Mouse (Mus musculus): Measurements from ENCODE around the gene Sox18. TPM values are rescaled to one million over a fixed set of nuclear protein-coding genes. Genes with fewer than 3 reads are reported as not detected.
A peak's percentile ranks its signal among the peaks of the same experiment; 100 is the strongest.

Gene Sox18
- polyA plus RNA-seq, 1 experiment from 2014 or later, result 15.9 TPM

- WGBS, result under 1% methylated on average over 54 of the region's 69 CpGs
- H3K27ac ChIP-seq (replicated peaks; ENCODE audit: low read depth, low read length), result peak within 1 kb of the TSS; percentile 44; the same call in 1 of the 2 replicates
- DNase-seq (ENCODE audit: low spot score), result peak; percentile 82
Observed at GRCm38 (mm10) chr2:181679951-181680715, 8.7 kb upstream of the Sox18 start, which contains the start of gene Tcea2. Gene Tcea2 (plus strand): TSS chr2:181680310.

GRCm38 (mm10) chr2:181678780-181679179 lies 7.3 kb upstream of the Sox18 start:
- no peaks in the 10 kb centered on the region for H3K36me3 ChIP-seq (replicated peaks; ENCODE audit: control insufficient read depth, insufficient read depth, low read depth, low read length)
- H3K9ac ChIP-seq (replicated peaks; ENCODE audit: low read length), result no peak overlapping the region
- peak; percentile 87 for DNase-seq (ENCODE audit: low spot score)
- no peaks in the 10 kb centered on the region for H3K9me3 ChIP-seq (replicated peaks; ENCODE audit: control insufficient read depth, low read length)
- ATAC-seq (replicated peaks; ENCODE audit: insufficient number of reproducible peaks, low FRiP score, low TSS enrichment, low read depth), result peak; percentile 69
- no peaks in the 10 kb centered on the region; the same call in 1 of the 2 replicates for H3K4me1 ChIP-seq (ENCODE audit: control insufficient read depth, insufficient read depth, low read length)
- H3K27me3 ChIP-seq (ENCODE audit: control insufficient read depth, insufficient read depth, low read length), result no peaks in the 10 kb centered on the region
- H3K4me2 ChIP-seq (ENCODE audit: low read depth, low read length), result no peak overlapping the region
- no peak overlapping the region for H3K27ac ChIP-seq (replicated peaks; ENCODE audit: low read depth, low read length)
- 39% methylated on average over 1 of the region's 1 CpGs for WGBS
- H3K4me3 ChIP-seq (ENCODE audit: low read depth, low read length), result no peak overlapping the region

More at GRCm38 (mm10) chr2:181679951-181680715, 8.7 kb upstream of the Sox18 start, which contains the start of gene Tcea2:
- peak within 1 kb of the TSS; percentile 91 for H3K4me2 ChIP-seq (ENCODE audit: low read depth, low read length)
- no peaks in the 10 kb centered on the region for H3K27me3 ChIP-seq (ENCODE audit: control insufficient read depth, insufficient read depth, low read length)
- H3K4me1 ChIP-seq (ENCODE audit: control insufficient read depth, insufficient read depth, low read length), result no peaks in the 10 kb centered on the region; the same call in 1 of the 2 replicates
- H3K36me3 ChIP-seq (replicated peaks; ENCODE audit: control insufficient read depth, insufficient read depth, low read depth, low read length), result no peaks in the 10 kb centered on the region
- H3K9ac ChIP-seq (replicated peaks; ENCODE audit: low read length), result peak within 1 kb of the TSS; percentile 87
- ATAC-seq (replicated peaks; ENCODE audit: insufficient number of reproducible peaks, low FRiP score, low TSS enrichment, low read depth), result peak; percentile 46
- H3K4me3 ChIP-seq (ENCODE audit: low read depth, low read length), result peak within 1 kb of the TSS; percentile 62
- H3K9me3 ChIP-seq (replicated peaks; ENCODE audit: control insufficient read depth, low read length), result no peaks in the 10 kb centered on the region

- Histone ChIP-seq H3K27ac (replicated peaks; ENCODE audit: low read depth, low read length) (no peak overlapping the region), H3K36me3 (replicated peaks; ENCODE audit: control insufficient read depth, insufficient read depth, low read depth, low read length) (no peaks in the 10 kb centered on the region), H3K9ac (replicated peaks; ENCODE audit: low read length) (no peak overlapping the region), H3K4me3 (ENCODE audit: low read depth, low read length) (no peak overlapping the region), H3K27me3 (ENCODE audit: control insufficient read depth, insufficient read depth, low read length) (peaks cover under 1% of the 10 kb centered on the region), H3K9me3 (replicated peaks; ENCODE audit: control insufficient read depth, low read length) (no peaks in the 10 kb centered on the region), H3K4me2 (ENCODE audit: low read depth, low read length) (no peak overlapping the region), H3K4me1 (ENCODE audit: control insufficient read depth, insufficient read depth, low read length) (no peaks in the 10 kb centered on the region; the same call in 1 of the 2 replicates)
- 58% methylated on average over 3 of the region's 3 CpGs for WGBS
- ATAC-seq (replicated peaks; ENCODE audit: insufficient number of reproducible peaks, low FRiP score, low TSS enrichment, low read depth), result no peak
- DNase-seq (ENCODE audit: low spot score), result no peak
Observed at GRCm38 (mm10) chr2:181677755-181678098, 6.3 kb upstream of the Sox18 start.

GRCm38 (mm10) chr2:181677096-181677754 lies 5.8 kb upstream of the Sox18 start:
- Histone ChIP-seq H3K4me1 (ENCODE audit: control insufficient read depth, insufficient read depth, low read length) (no peaks in the 10 kb centered on the region; the same call in 1 of the 2 replicates), H3K4me3 (ENCODE audit: low read depth, low read length) (no peak overlapping the region), H3K4me2 (ENCODE audit: low read depth, low read length) (no peak overlapping the region), H3K27ac (replicated peaks; ENCODE audit: low read depth, low read length) (no peak overlapping the region), H3K9me3 (replicated peaks; ENCODE audit: control insufficient read depth, low read length) (no peaks in the 10 kb centered on the region), H3K36me3 (replicated peaks; ENCODE audit: control insufficient read depth, insufficient read depth, low read depth, low read length) (no peaks in the 10 kb centered on the region), H3K27me3 (ENCODE audit: control insufficient read depth, insufficient read depth, low read length) (peaks cover 6% of the 10 kb centered on the region), H3K9ac (replicated peaks; ENCODE audit: low read length) (no peak overlapping the region)
- DNase-seq (ENCODE audit: low spot score) (no peak), ATAC-seq (replicated peaks; ENCODE audit: insufficient number of reproducible peaks, low FRiP score, low TSS enrichment, low read depth) (no peak)
- WGBS, result 57% methylated on average over 5 of the region's 5 CpGs

- no peaks in the 10 kb centered on the region for H3K9me3 ChIP-seq (replicated peaks; ENCODE audit: control insufficient read depth, low read length)
- peak; percentile 57 for DNase-seq (ENCODE audit: low spot score)
- H3K4me3 ChIP-seq (ENCODE audit: low read depth, low read length), result no peak overlapping the region
- no peaks in the 10 kb centered on the region; the same call in 1 of the 2 replicates for H3K4me1 ChIP-seq (ENCODE audit: control insufficient read depth, insufficient read depth, low read length)
- peaks cover 14% of the 10 kb centered on the region for H3K27me3 ChIP-seq (ENCODE audit: control insufficient read depth, insufficient read depth, low read length)
- no peak for ATAC-seq (replicated peaks; ENCODE audit: insufficient number of reproducible peaks, low FRiP score, low TSS enrichment, low read depth)
- no peak overlapping the region for H3K4me2 ChIP-seq (ENCODE audit: low read depth, low read length)
- H3K27ac ChIP-seq (replicated peaks; ENCODE audit: low read depth, low read length), result no peak overlapping the region
- H3K9ac ChIP-seq (replicated peaks; ENCODE audit: low read length), result no peak overlapping the region
- H3K36me3 ChIP-seq (replicated peaks; ENCODE audit: control insufficient read depth, insufficient read depth, low read depth, low read length), result no peaks in the 10 kb centered on the region
- 51% methylated on average over 2 of the region's 2 CpGs for WGBS
Observed at GRCm38 (mm10) chr2:181676424-181676823, 5.0 kb upstream of the Sox18 start.

- ATAC-seq (replicated peaks; ENCODE audit: insufficient number of reproducible peaks, low FRiP score, low TSS enrichment, low read depth) (no peak), DNase-seq (ENCODE audit: low spot score) (peak; percentile 64)
- H3K36me3 ChIP-seq (replicated peaks; ENCODE audit: control insufficient read depth, insufficient read depth, low read depth, low read length), result no peaks in the 10 kb centered on the region
- peak overlapping the region; percentile 38 for H3K4me2 ChIP-seq (ENCODE audit: low read depth, low read length)
- WGBS, result 4% methylated on average over 14 of the region's 14 CpGs
- peak overlapping the region; percentile 51 for H3K9ac ChIP-seq (replicated peaks; ENCODE audit: low read length)
- no peak overlapping the region for H3K27ac ChIP-seq (replicated peaks; ENCODE audit: low read depth, low read length)
- no peak overlapping the region for H3K4me3 ChIP-seq (ENCODE audit: low read depth, low read length)
- no peaks in the 10 kb centered on the region for H3K9me3 ChIP-seq (replicated peaks; ENCODE audit: control insufficient read depth, low read length)
- H3K4me1 ChIP-seq (ENCODE audit: control insufficient read depth, insufficient read depth, low read length), result peaks cover 2% of the 10 kb centered on the region; the same call in 1 of the 2 replicates
- H3K27me3 ChIP-seq (ENCODE audit: control insufficient read depth, insufficient read depth, low read length), result peaks cover 23% of the 10 kb centered on the region
Observed at GRCm38 (mm10) chr2:181675454-181675853, 4.0 kb upstream of the Sox18 start.

GRCm38 (mm10) chr2:181674934-181675333 lies 3.5 kb upstream of the Sox18 start:
- 83% methylated on average over 4 of the region's 4 CpGs for WGBS
- no peak overlapping the region for H3K9ac ChIP-seq (replicated peaks; ENCODE audit: low read length)
- no peak for ATAC-seq (replicated peaks; ENCODE audit: insufficient number of reproducible peaks, low FRiP score, low TSS enrichment, low read depth)
- no peak overlapping the region for H3K4me3 ChIP-seq (ENCODE audit: low read depth, low read length)
- H3K27ac ChIP-seq (replicated peaks; ENCODE audit: low read depth, low read length), result no peak overlapping the region
- peaks cover 2% of the 10 kb centered on the region; the same call in 1 of the 2 replicates for H3K4me1 ChIP-seq (ENCODE audit: control insufficient read depth, insufficient read depth, low read length)
- peaks cover 28% of the 10 kb centered on the region for H3K27me3 ChIP-seq (ENCODE audit: control insufficient read depth, insufficient read depth, low read length)
- no peaks in the 10 kb centered on the region for H3K36me3 ChIP-seq (replicated peaks; ENCODE audit: control insufficient read depth, insufficient read depth, low read depth, low read length)
- H3K4me2 ChIP-seq (ENCODE audit: low read depth, low read length), result no peak overlapping the region
- DNase-seq (ENCODE audit: low spot score), result no peak
- H3K9me3 ChIP-seq (replicated peaks; ENCODE audit: control insufficient read depth, low read length), result no peaks in the 10 kb centered on the region

- H3K9me3 ChIP-seq (replicated peaks; ENCODE audit: control insufficient read depth, low read length), result no peaks in the 10 kb centered on the region
- no peak for ATAC-seq (replicated peaks; ENCODE audit: insufficient number of reproducible peaks, low FRiP score, low TSS enrichment, low read depth)
- no peak overlapping the region for H3K27ac ChIP-seq (replicated peaks; ENCODE audit: low read depth, low read length)
- no peak for DNase-seq (ENCODE audit: low spot score)
- WGBS, result 56% methylated on average over 1 of the region's 1 CpGs
- no peak overlapping the region for H3K4me2 ChIP-seq (ENCODE audit: low read depth, low read length)
- no peak overlapping the region for H3K4me3 ChIP-seq (ENCODE audit: low read depth, low read length)
- H3K4me1 ChIP-seq (ENCODE audit: control insufficient read depth, insufficient read depth, low read length), result peaks cover 2% of the 10 kb centered on the region; the same call in 1 of the 2 replicates
- H3K27me3 ChIP-seq (ENCODE audit: control insufficient read depth, insufficient read depth, low read length), result peaks cover 38% of the 10 kb centered on the region
- H3K9ac ChIP-seq (replicated peaks; ENCODE audit: low read length), result no peak overlapping the region
- H3K36me3 ChIP-seq (replicated peaks; ENCODE audit: control insufficient read depth, insufficient read depth, low read depth, low read length), result no peaks in the 10 kb centered on the region
Observed at GRCm38 (mm10) chr2:181673501-181673900, 2.1 kb upstream of the Sox18 start.
